Mouse (Mus musculus) forebrain, postnatal 0 days (tissue): ENCODE results near the gene Fbxl21. TPM values are rescaled to one million over a fixed set of nuclear protein-coding genes. Genes with fewer than 3 reads are reported as not detected.
A peak's percentile ranks its signal among the peaks of the same experiment; 100 is the strongest.

Source experiments
- ATAC-seq: fragments of 200-750 bp; cut with Nextera tagmentation; 2 replicates; pipeline ENCODE4 v1.8.0; 2017; ENCODE audit warnings: mild to moderate bottlenecking, moderate library complexity
- DNase-seq: peaks from one replicate; pipeline ENCODE4 v3.0.0-alpha.2; 2015
- H3K27ac ChIP-seq: fragments of 300-500 bp; sonication (generic); 2 replicates; pipeline ENCODE4 v1.5.1; 2014; ENCODE audit warnings: low read depth, mild to moderate bottlenecking, antibody characterized with exemption, low read length, moderate library complexity, mixed read lengths
- H3K27me3 ChIP-seq: fragments of 300-500 bp; sonication (generic); 2 replicates; pipeline ENCODE4 v1.6.1; 2014; ENCODE audit warnings: mild to moderate bottlenecking, low read length, mixed read lengths; ENCODE audit not compliant: insufficient read depth
- H3K36me3 ChIP-seq: fragments of 300-500 bp; sonication (generic); 2 replicates; pipeline ENCODE4 v1.6.1; 2014; ENCODE audit warnings: mild to moderate bottlenecking, moderate library complexity; ENCODE audit not compliant: insufficient read depth
- H3K4me1 ChIP-seq: fragments of 300-500 bp; sonication (generic); 2 replicates; pipeline ENCODE4 v1.6.1; 2014; ENCODE audit warnings: antibody characterized with exemption; ENCODE audit not compliant: insufficient read depth
- H3K4me2 ChIP-seq: fragments of 300-500 bp; sonication (generic); 2 replicates; pipeline ENCODE4 v1.6.1; 2014; ENCODE audit warnings: low read depth, mild to moderate bottlenecking, moderate library complexity
- H3K4me3 ChIP-seq: fragments of 300-500 bp; sonication (generic); 2 replicates; pipeline ENCODE4 v1.5.1; 2014; ENCODE audit warnings: low read depth, low read length, mixed read lengths
- H3K9ac ChIP-seq: fragments of 300-500 bp; sonication (generic); 2 replicates; pipeline ENCODE4 v1.6.1; 2014; ENCODE audit warnings: mild to moderate bottlenecking
- H3K9me3 ChIP-seq: fragments of 300-500 bp; sonication (generic); 2 replicates; pipeline ENCODE4 v1.6.1; 2016; ENCODE audit warnings: low read length
- CTCF ChIP-seq: sonication (generic); IDR thresholded peaks from 2 replicates; pipeline ENCODE4 v1.5.1; 2016; ENCODE audit warnings: antibody characterized with exemption, control low read depth, low read depth
- WGBS: fragments of 180-500 bp; shearing (Covaris S2); extraction: QIAGEN DNeasy Blood & Tissue Kit; methylation state at CpG from one replicate; pipeline ENCODE4 v1.1.7; 2014; 5-methylcytosine and 5-hydroxymethylcytosine counted together
- polyA plus RNA-seq: library from polyadenylated mRNA; unstranded; fragments of >200 nt; fragmentation: Nextera tagmentation; extraction: Ambion mirVana; gene quantifications from 2 replicates; pipeline ENCODE4 v1.2.1, GENCODE M21; 2015
- total RNA-seq: library from RNA; depleted of rRNA; stranded (reverse); fragments of >200 nt; gene quantifications from 2 replicates; pipeline ENCODE4 v1.2.3, GENCODE M21; 2014; rRNA removed

Fbxl21 gene
- total and polyA plus RNA-seq, 2 experiments from 2014 or later: 4.3 to 7.1 TPM

DNA sequence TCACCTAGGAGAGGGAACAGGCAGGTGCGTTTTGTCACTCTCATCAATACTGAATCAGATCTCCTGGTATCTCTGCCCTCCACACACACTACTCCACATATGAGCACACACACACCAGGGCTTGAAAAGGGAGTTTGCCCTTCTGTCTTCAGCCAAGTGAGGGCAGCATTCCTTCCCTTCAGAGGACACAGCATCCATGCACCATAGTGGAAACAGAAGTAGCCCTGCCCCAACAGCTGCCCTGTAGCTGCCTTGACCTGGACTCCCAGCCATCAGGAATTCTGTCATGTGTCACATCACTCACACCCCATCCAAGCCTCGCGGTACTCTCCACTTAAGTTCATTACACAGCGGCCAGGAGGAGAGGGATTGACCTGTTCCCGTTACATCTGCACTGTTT lies 55.8 kb downstream of the Fbxl21 start:
- DNase-seq (no peak), ATAC-seq (no peak)
- no peaks in the 10 kb centered on the region for H3K9me3 ChIP-seq
- no peak overlapping the region for H3K9ac ChIP-seq
- 0 out of 2 replicates have a peak, but pooled peaks have one; percentile 19 for TF ChIP-seq CTCF
- no peak overlapping the region for H3K4me2 ChIP-seq
- peaks cover 3% of the 10 kb centered on the region; the same call in 1 of the 2 replicates for H3K4me1 ChIP-seq
- H3K4me3 ChIP-seq: no peak overlapping the region
- 84% methylated on average over 5 of the region's 5 CpGs for WGBS
- no peaks in the 10 kb centered on the region for H3K36me3 ChIP-seq
- no peaks in the 10 kb centered on the region for H3K27me3 ChIP-seq
- H3K27ac ChIP-seq: no peak overlapping the region

DNA sequence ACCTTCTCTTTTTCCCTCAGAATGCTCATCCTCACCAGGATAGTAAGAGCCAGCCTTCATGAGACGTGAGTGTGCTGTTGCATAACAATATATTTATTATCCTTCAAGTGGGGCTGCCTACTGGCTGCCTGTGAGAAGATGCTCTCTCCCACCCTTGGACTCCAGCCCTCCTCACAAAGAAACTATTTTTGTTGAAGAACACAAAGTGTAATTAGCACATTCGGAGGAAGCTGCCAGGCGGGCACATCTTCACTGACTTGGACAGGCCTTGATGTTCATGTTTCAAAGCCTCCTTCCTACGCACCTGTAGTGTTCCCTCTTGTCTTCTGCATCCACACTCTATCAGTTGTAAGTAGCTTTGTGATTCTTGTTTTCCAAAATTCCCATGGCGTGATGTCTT lies 58.2 kb downstream of the Fbxl21 start:
- 62% methylated on average over 5 of the region's 5 CpGs for WGBS
- no peak overlapping the region for H3K9ac ChIP-seq
- H3K4me2 ChIP-seq: no peak overlapping the region
- no peak overlapping the region for H3K27ac ChIP-seq
- H3K4me1 ChIP-seq: peaks cover 3% of the 10 kb centered on the region; the same call in 1 of the 2 replicates
- TF ChIP-seq CTCF: no peak
- no peaks in the 10 kb centered on the region for H3K27me3 ChIP-seq
- no peaks in the 10 kb centered on the region for H3K36me3 ChIP-seq
- no peak for DNase-seq
- ATAC-seq: no peak
- no peaks in the 10 kb centered on the region for H3K9me3 ChIP-seq
- no peak overlapping the region for H3K4me3 ChIP-seq

DNA sequence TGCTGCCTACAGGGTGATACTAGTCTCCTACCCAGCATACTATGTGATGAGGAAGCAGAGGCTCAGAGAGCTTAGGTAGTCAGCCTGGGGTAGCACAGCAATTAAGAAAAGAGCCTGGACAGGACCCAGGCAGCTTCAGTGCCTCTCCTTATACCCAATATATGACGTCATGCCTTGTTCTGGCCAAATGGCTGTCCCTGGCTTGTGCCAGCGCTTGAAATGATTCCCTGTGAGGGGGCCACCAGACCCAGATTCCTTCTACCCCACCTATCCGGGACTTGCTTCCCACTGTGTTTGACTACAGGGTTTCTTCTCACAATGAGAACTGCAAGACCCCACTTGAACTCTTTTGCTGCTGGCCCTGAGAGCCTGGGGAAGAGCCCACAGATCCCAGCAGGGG lies 59.2 kb downstream of the Fbxl21 start:
- no peak overlapping the region for H3K4me3 ChIP-seq
- TF ChIP-seq CTCF: no peak
- no peak overlapping the region for H3K4me2 ChIP-seq
- DNase-seq: peak; percentile 49
- H3K36me3 ChIP-seq: no peaks in the 10 kb centered on the region
- no peaks in the 10 kb centered on the region for H3K27me3 ChIP-seq
- no peak overlapping the region for H3K9ac ChIP-seq
- ATAC-seq: peak; percentile 47
- peaks cover 3% of the 10 kb centered on the region; the same call in 1 of the 2 replicates for H3K4me1 ChIP-seq
- 4% methylated on average over 3 of the region's 3 CpGs for WGBS
- H3K27ac ChIP-seq: no peak overlapping the region
- no peaks in the 10 kb centered on the region for H3K9me3 ChIP-seq

DNA sequence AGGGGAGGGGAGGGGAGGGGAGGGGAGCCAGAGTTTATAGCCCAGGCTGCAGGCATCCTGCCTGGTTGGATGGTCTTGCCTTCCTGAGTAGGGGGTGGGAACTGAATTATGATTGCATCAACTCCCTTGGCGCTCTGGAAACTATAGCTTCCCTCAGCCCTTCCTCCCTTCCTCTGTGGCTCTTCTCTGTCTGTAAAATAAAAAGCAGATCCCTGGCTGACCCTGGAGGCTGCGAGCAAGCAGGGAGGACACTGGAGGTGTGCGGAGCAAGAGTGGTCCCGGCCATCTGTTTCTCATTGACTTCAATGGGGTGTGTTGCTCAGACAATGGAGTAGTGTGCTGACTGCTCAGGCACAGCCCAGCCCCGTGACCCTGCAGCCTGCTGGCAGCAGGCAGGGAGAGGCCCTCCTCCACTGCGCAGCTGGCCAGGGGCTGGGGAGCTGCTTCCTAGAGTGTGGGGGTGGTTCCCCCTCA lies 59.7 kb downstream of the Fbxl21 start:
- Histone ChIP-seq H3K4me2 (no peak overlapping the region; the same call in 1 of the 2 replicates), H3K9me3 (no peaks in the 10 kb centered on the region), H3K36me3 (no peaks in the 10 kb centered on the region), H3K27me3 (no peaks in the 10 kb centered on the region), H3K27ac (peak overlapping the region; percentile 50; the same call in 1 of the 2 replicates), H3K4me1 (peaks cover 3% of the 10 kb centered on the region; the same call in 1 of the 2 replicates), H3K9ac (0 out of 2 replicates have a peak overlapping the region, but pooled peaks have one; percentile 22), H3K4me3 (no peak overlapping the region)
- WGBS: 4% methylated on average over 6 of the region's 6 CpGs
- peak; percentile 44 for DNase-seq
- ATAC-seq: peak; percentile 91
- no peak for TF ChIP-seq CTCF

DNA sequence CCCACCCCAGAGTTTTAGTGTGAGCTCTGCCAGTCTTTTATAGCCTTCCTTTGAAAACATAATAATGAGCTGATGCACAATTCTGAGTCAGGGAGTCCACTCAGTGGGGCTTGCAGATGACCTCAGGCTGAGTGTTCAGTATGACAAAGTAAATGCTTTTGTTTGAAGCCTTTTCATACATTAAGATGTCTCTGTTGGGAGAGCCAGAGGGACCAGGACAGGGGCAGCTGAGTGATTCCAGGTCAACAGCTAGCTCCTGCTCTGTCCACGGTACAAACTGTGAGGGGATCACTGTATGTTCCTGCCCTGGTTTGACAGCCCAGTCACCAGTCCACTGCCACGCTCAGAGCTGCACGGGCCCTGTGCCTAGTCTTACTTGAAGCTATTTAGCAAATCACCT lies 60.4 kb downstream of the Fbxl21 start:
- H3K36me3 ChIP-seq: no peaks in the 10 kb centered on the region
- no peaks in the 10 kb centered on the region for H3K9me3 ChIP-seq
- DNase-seq (no peak), ATAC-seq (no peak)
- no peak overlapping the region for H3K4me3 ChIP-seq
- TF ChIP-seq CTCF: no peak
- H3K4me1 ChIP-seq: peaks cover 3% of the 10 kb centered on the region; the same call in 1 of the 2 replicates
- H3K4me2 ChIP-seq: no peak overlapping the region
- 32% methylated on average over 3 of the region's 3 CpGs for WGBS
- no peaks in the 10 kb centered on the region for H3K27me3 ChIP-seq
- no peak overlapping the region for H3K27ac ChIP-seq
- H3K9ac ChIP-seq: no peak overlapping the region

DNA sequence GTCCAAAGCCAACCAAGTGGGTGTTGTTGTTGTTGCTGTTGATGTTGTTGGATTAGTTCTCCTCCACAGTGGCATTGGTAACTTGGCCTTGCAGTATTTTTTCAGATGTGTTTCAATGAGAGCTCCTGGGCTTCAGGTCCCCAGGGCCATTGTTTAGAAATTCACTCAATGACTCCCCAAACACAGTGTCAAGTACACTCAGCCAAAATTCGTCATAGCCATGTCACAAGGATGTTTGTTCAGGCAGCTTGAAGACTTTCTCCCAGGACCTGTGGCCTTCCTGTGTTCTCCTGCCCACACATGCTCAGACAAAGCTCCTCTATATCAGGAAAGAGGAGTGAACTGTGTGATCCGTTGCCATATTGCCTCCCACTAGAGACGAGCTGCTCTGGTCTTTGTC lies 63.8 kb downstream of the Fbxl21 start:
- peaks cover 3% of the 10 kb centered on the region; the same call in 1 of the 2 replicates for H3K4me1 ChIP-seq
- H3K9me3 ChIP-seq: no peaks in the 10 kb centered on the region
- H3K27me3 ChIP-seq: no peaks in the 10 kb centered on the region
- H3K27ac ChIP-seq: no peak overlapping the region
- TF ChIP-seq CTCF: no peak
- H3K9ac ChIP-seq: no peak overlapping the region
- ATAC-seq: no peak
- DNase-seq: no peak
- H3K36me3 ChIP-seq: no peaks in the 10 kb centered on the region
- H3K4me2 ChIP-seq: no peak overlapping the region
- 83% methylated on average over 3 of the region's 3 CpGs for WGBS
- no peak overlapping the region for H3K4me3 ChIP-seq

Other genes with a start within 250 kb of the Fbxl21 start
- 21.3 and 44.2 TPM in 2 replicates for gene Cxcl14, start 225.9 kb upstream of the Fbxl21 start, total RNA-seq
- gene Cxcl14, start 225.9 kb upstream of the Fbxl21 start, polyA plus RNA-seq: 37.2 and 37.6 TPM in 2 replicates
- not detected in 2 replicates for gene Gm3045, start 95.9 kb upstream of the Fbxl21 start, total RNA-seq
- not detected in 2 replicates for gene Gm3045, start 95.9 kb upstream of the Fbxl21 start, polyA plus RNA-seq
- not detected in 2 replicates for gene Slc25a48, start 84.1 kb upstream of the Fbxl21 start, total RNA-seq
- 0.06 TPM in 1 of 2 replicates, not detected in the other for gene Slc25a48, start 84.1 kb upstream of the Fbxl21 start, polyA plus RNA-seq
- gene Il9, start 40.2 kb upstream of the Fbxl21 start, total RNA-seq: not detected in 2 replicates
- gene Il9, start 40.2 kb upstream of the Fbxl21 start, polyA plus RNA-seq: not detected in 2 replicates
- gene Lect2, start 26.0 kb downstream of the Fbxl21 start, total RNA-seq: not detected in 2 replicates
- not detected in 2 replicates for gene Lect2, start 26.0 kb downstream of the Fbxl21 start, polyA plus RNA-seq
- 4.3 and 4.8 TPM in 2 replicates for gene Tgfbi, start 87.1 kb downstream of the Fbxl21 start, total RNA-seq
- gene Tgfbi, start 87.1 kb downstream of the Fbxl21 start, polyA plus RNA-seq: 4.9 and 5.3 TPM in 2 replicates
- gene Smad5, start 180.5 kb downstream of the Fbxl21 start, total RNA-seq: 45.2 and 54.6 TPM in 2 replicates
- gene Smad5, start 180.5 kb downstream of the Fbxl21 start, polyA plus RNA-seq: 15.7 and 17.1 TPM in 2 replicates
- gene Gm45623, start 231.4 kb downstream of the Fbxl21 start, total RNA-seq: 8.8 and 9.8 TPM in 2 replicates
- gene Gm45623, start 231.4 kb downstream of the Fbxl21 start, polyA plus RNA-seq: 1.7 and 3.4 TPM in 2 replicates